Mouse (Mus musculus) bone marrow macrophage, adult 2 months (primary cell): ENCODE measurements around the gene Ezh1.

Source experiments
- CTCF ChIP-seq: IDR thresholded peaks from 2 replicates; pipeline ENCODE4 v1.5.1; 2012; ENCODE audit warnings: low read depth, mild to moderate bottlenecking, low read length, moderate library complexity
- POLR2A ChIP-seq: IDR thresholded peaks from 2 replicates; pipeline ENCODE4 v1.6.1; 2012; ENCODE audit warnings: mild to moderate bottlenecking, low read depth, low read length, borderline replicate concordance

DNA sequence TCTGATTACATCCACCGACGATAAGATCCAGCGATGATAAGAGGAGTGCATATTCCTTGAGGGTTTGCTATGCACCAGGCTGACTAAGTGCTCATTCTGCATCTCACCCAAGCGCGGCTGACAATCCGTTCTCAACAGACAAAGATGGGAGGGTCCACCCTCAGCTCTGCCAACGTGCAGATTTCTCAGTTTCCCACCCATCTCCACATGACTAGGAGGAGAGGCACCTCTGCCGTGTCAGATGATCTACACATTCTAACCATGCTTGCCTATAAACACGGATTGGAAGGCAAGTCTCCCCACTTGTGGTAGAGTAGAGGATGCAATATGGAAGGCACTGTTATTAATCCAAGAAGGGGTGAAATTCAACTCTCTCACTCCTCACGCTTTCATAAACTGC lies 77.5 kb downstream of the Ezh1 start:
- no peak for TF ChIP-seq POLR2A
- no peak for TF ChIP-seq CTCF
